Mouse (Mus musculus) E14TG2a.4 (cell line): ENCODE measurements around the gene Tmem63b.

Source experiments
- CTCF ChIP-seq: conservative IDR thresholded peaks from 2 replicates; pipeline ENCODE4 v1.5.1; 2014; ENCODE audit warnings: low read length
- NANOG ChIP-seq: IDR thresholded peaks from 2 replicates; pipeline ENCODE4 v1.6.1; 2014; ENCODE audit warnings: borderline replicate concordance, low read length, mixed read lengths
- POU5F1 ChIP-seq: IDR thresholded peaks from 2 replicates; pipeline ENCODE4 v1.6.1; 2014; ENCODE audit warnings: low read length, borderline replicate concordance

DNA sequence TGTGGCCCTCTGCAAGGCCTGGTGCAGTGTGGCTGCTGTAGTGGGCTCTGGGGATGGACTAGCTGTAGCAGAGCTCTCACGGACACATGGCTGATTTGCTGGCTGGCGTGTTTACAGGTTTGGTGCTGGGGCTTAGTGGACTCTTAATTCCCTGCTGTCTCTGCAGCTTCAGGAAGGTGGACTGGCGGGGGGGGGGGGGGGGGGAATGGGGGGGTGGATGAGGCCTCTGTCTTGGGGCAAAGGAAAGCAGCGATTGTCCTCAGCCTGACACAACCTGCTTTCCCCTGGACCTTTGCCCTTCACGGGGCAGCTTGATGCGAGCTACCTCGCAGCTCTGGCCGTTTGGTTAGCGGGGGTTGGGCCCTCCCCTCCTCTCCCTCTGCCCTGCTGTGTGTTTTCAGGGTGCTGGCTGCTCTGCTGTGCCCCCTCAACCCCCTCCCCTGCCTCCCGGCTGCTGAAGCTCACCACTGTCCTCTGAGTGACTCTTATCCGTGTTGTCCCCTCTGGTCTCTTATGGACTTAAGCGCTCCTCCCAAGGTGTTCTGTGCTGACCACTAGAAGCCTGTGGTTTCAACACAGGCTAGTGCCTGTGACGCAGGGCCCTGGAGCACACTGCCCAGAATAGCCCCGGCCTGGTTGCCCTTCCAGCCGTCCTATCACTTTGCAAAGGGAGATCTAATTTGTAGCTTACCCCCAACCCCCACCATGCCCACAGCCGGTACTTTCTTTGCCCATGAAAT, 14.0 kb upstream of the Tmem63b start:
- TF ChIP-seq CTCF = no peak
- TF ChIP-seq POU5F1 = no peak
- TF ChIP-seq NANOG = no peak
